Mouse (Mus musculus): ENCODE measurements at regions not wholly inside any gene's neighbourhood (a gene's known extent, or its start where the extent isn't known, plus 50 kb on each side); places are given as distances from the start of the nearest gene placed in this dataset.
"Not testable (repeated sequence)": the region's sequence is repeated elsewhere in the genome, so short reads cannot be mapped to it uniquely, and the experiment has no call there.

- not testable (repeated sequence) for DNase-seq (ENCODE audit: extremely low spot score in 1 of 2, low spot score in 1 of 2)
These were observed 54.0 kb upstream of the Krba1 start for GRCm38 (mm10) chr6:48341367-48341766.

- DNase-seq (ENCODE audit: extremely low spot score in 1 of 2, low spot score in 1 of 2): not testable (repeated sequence)
These were observed 58.4 kb upstream of the Krba1 start for GRCm38 (mm10) chr6:48336964-48337363.

- no peak for DNase-seq (ENCODE audit: extremely low spot score in 1 of 2, low spot score in 1 of 2)
These were observed 107.4 kb upstream of the Krba1 start for GRCm38 (mm10) chr6:48288011-48288410.

- not testable (repeated sequence) for DNase-seq (ENCODE audit: extremely low spot score in 1 of 2, low spot score in 1 of 2)
These were observed 115.7 kb upstream of the Krba1 start for GRCm38 (mm10) chr6:48279646-48280045.

- peak in 1 of 2 experiments; percentile 23 for DNase-seq (ENCODE audit: extremely low spot score in 1 of 2, low spot score in 1 of 2)
These were observed 133.8 kb upstream of the Krba1 start for GRCm38 (mm10) chr6:48261563-48261962.

GRCm38 (mm10) chr6:48252989-48253388 lies 142.4 kb upstream of the Krba1 start:
- DNase-seq (ENCODE audit: extremely low spot score in 1 of 2, low spot score in 1 of 2): not testable (repeated sequence)

GRCm38 (mm10) chr6:48251954-48252353 lies 143.4 kb upstream of the Krba1 start:
- DNase-seq (ENCODE audit: extremely low spot score in 1 of 2, low spot score in 1 of 2): no peak

GRCm38 (mm10) chr6:48244191-48244590 lies 151.2 kb upstream of the Krba1 start:
- not testable (repeated sequence) for DNase-seq (ENCODE audit: extremely low spot score in 1 of 2, low spot score in 1 of 2)

GRCm38 (mm10) chr6:48227431-48227830 lies 141.0 kb upstream of the Zfp746 start:
- no peak for DNase-seq (ENCODE audit: extremely low spot score in 1 of 2, low spot score in 1 of 2)

GRCm38 (mm10) chr6:48224206-48224605 lies 137.8 kb upstream of the Zfp746 start:
- no peak for DNase-seq (ENCODE audit: extremely low spot score in 1 of 2, low spot score in 1 of 2)

GRCm38 (mm10) chr6:48222971-48223370 lies 136.6 kb upstream of the Zfp746 start:
- no peak for DNase-seq (ENCODE audit: extremely low spot score in 1 of 2, low spot score in 1 of 2)

- peak; percentile 31 to 77 for DNase-seq (ENCODE audit: extremely low spot score in 1 of 2, low spot score in 1 of 2)
These were observed 135.4 kb upstream of the Zfp746 start for GRCm38 (mm10) chr6:48221806-48222205.

GRCm38 (mm10) chr6:48215212-48215611 lies 128.8 kb upstream of the Zfp746 start:
- DNase-seq (ENCODE audit: extremely low spot score in 1 of 2, low spot score in 1 of 2): no peak

- no peak for DNase-seq (ENCODE audit: extremely low spot score in 1 of 2, low spot score in 1 of 2)
These were observed 123.3 kb upstream of the Zfp746 start for GRCm38 (mm10) chr6:48209739-48210138.

- no peak for DNase-seq (ENCODE audit: extremely low spot score in 1 of 2, low spot score in 1 of 2)
These were observed 122.7 kb upstream of the Zfp746 start for GRCm38 (mm10) chr6:48209103-48209502.

- DNase-seq (ENCODE audit: extremely low spot score in 1 of 2, low spot score in 1 of 2): no peak
These were observed 119.3 kb upstream of the Zfp746 start for GRCm38 (mm10) chr6:48205722-48206121.

- DNase-seq (ENCODE audit: extremely low spot score in 1 of 2, low spot score in 1 of 2): no peak
These were observed 113.6 kb upstream of the Zfp746 start for GRCm38 (mm10) chr6:48199951-48200350.

- no peak for DNase-seq (ENCODE audit: extremely low spot score in 1 of 2, low spot score in 1 of 2)
These were observed 112.4 kb upstream of the Zfp746 start for GRCm38 (mm10) chr6:48198806-48199205.

GRCm38 (mm10) chr6:48197696-48198378 lies 111.4 kb upstream of the Zfp746 start:
- no peak for DNase-seq (ENCODE audit: extremely low spot score in 1 of 2, low spot score in 1 of 2)

- peak; percentile 20 to 42 for DNase-seq (ENCODE audit: extremely low spot score in 1 of 2, low spot score in 1 of 2)
These were observed 102.0 kb upstream of the Zfp746 start for GRCm38 (mm10) chr6:48188363-48188762.

- DNase-seq (ENCODE audit: extremely low spot score in 1 of 2, low spot score in 1 of 2): no peak
These were observed 98.9 kb upstream of the Zfp746 start for GRCm38 (mm10) chr6:48185311-48185710.

- no peak for DNase-seq (ENCODE audit: extremely low spot score in 1 of 2, low spot score in 1 of 2)
These were observed 92.1 kb upstream of the Zfp746 start for GRCm38 (mm10) chr6:48178360-48179120.
